Mouse (Mus musculus): Measurements from ENCODE around the gene Inpp5a.

Inpp5a gene

DNA sequence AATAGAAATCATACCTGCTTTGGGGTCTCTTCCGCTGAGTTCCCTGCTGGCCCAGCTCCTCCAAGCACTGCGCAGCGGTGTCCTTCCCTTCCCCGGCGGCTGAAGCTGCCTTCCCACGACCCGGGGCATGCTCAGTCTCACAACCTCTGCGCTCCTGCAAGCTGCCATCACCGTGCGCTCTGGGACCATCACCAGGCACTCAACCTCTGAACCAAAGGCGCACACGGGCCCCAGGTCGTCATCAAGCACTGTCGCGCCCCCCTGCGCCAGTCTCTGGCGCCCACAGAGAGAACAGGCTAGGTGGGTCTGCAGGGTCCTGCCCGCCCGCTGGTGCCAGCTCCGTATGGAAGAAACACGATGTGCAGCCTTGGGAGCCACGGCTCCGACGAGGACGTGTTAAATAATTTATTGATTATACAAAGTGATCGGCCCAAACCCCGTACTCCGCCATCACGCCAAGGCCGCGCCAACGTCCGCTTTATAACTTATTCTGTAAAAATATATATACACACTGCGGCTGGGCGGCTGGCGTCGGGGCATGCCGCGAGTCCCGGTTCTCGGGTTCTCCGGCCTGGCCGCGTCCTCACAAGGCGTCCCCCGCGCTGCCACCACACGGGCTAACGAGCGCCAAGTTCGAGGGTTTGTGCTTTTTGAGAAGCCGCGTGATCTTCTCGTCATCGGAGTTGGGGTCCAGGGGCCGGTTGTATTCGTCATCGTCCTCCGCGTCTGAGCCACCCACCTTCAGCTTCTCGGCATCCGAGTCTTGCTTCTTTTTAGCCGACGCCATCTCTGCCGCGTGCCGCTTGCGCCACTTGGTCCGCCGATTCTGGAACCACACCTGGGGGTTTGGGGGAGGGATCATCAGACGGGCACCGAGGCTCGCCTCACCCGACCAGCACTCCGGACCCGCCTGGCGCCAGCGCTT is 192.2 kb downstream of the Inpp5a start:
- no peak for DNase-seq (ENCODE audit: low spot score in 2 of 2)

DNA sequence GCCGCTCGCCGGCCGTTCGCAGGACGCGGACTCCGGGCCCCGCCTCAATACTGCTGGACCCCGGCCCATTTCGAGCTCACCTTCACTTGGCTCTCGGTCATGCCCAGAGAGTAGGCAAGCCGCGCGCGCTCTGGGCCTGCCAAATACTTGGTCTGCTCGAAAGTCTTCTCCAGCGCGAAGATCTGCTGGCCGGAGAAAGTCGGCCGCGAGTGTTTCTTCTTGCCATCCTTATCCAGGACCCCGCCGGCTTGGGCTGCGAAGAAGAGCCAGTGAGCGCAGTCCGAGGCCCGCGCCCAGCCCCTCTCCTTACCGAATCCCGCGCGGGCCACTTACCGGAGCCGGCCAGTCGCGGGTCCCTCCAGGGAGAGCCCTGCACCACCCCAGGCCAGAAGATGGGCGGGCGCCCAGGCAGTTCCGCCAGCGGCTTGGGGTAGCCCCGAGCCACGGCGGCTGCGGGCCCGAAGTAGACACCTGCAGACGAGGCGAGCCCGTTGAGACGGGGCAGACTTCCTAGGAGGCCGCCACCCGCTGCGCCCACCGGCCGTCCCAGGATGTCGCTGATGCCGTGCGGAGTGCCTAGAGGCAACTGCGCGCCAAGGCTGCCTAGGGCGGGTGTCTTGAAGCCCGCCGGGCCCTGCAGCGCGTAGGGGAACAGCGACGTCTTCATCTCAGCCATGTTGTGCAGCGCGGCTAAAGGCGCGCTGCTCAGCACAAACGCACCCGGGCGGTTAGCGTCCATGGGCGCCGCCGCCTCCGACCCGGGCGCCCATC is 193.1 kb downstream of the Inpp5a start:
- no peak for DNase-seq (ENCODE audit: low spot score in 2 of 2)

DNA sequence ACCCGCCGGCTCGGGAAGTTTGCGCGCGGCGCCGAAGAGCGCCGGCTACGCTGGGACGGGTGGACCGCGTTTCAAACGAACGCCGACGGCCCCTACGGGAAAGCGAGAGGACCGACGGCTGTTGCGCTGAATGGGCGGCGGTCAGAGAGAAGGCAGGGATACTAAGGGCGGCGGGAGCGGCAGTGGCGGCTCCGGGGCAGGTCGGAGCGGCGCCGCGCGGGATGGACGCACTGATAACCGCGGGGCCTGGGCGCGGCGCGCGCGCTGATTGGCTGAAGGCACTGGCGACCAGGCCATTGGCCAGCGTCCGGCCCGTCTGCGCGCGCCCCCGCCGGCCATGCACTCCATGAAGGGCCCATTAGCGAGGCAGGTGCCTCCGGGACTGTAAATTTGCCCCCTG is 193.7 kb downstream of the Inpp5a start, which contains the start of gene Nkx6-2:
Gene Nkx6-2 (minus strand): TSS at position 203 of the 400 bp plus-strand sequence.
- DNase-seq (ENCODE audit: low spot score in 2 of 2): no peak

DNA sequence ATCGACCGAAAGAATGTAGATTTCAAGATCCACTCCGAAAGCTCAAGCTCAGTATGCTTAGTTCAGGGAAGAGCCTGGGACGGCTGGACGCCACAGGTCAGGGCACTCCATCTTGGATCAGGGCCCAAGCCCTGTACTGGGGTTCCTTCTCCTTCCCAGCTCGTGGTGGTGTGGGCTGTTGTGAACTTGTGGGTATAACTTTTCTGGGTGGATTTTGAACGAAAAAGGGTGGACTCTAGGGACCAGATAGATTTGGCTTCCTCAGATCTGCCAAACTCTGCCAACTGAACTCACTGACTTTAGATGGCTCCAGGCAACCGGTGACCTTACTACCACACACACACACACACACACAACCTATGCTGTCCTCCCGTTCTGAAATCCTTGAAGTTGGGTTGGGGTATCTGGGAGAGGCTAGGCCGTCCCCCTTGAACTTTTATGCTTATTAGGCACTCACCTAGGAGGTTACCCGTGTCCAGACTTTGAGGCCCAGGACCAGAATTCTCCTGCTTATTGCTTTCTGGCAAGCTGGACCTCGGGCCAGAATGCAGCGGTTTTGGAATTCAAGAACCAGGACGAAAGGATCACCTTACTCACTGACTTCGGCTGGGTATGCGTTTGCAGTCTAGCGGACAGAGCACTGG is 194.3 kb downstream of the Inpp5a start:
- DNase-seq (ENCODE audit: low spot score in 2 of 2): no peak

DNA sequence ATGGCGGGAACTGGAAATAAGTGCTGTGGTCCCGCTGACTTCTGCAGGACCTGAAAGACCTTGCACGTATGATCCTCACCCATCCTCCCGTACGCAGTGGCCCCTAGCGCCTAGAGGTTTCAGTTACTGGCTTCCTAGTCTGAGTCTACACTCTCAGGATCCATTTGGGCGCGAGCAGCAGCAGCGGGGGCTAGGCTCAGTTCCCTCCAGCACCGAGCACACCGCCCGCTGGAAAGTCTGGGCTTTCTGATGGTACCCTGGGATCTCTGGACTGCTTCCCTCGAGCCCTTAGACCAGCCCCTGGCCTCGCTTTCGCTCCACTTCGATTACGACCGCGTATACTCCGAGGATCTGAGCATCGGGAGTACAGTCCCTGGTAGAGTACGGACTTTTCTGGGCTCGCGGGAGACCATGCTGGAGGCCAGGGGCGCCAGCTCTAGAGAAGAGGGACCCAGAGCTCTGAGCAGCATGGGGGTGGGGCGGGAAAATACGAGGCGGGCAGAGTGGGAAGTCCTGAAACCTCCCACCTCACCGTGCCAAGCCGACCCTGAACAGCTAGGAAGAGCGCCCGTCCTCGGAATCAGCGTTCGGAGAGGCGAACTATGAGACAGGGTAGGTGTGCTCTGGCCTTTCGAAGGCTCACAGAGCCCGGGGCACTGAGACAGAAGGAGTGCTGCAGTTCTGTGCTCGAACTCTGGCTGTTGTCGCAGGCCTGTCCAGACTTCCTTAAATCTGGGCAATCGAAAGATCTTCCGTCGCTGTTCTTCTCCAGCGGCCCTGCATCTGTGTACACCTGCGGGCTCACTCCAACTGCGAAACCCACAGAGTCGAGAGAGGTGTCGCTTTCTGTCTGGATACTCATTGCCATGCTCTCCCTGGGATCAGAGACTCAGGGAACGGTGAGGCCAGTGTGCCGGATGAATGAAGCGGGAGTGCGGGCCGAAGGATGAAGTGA is 195.6 kb downstream of the Inpp5a start:
- no peak for DNase-seq (ENCODE audit: low spot score in 2 of 2)

DNA sequence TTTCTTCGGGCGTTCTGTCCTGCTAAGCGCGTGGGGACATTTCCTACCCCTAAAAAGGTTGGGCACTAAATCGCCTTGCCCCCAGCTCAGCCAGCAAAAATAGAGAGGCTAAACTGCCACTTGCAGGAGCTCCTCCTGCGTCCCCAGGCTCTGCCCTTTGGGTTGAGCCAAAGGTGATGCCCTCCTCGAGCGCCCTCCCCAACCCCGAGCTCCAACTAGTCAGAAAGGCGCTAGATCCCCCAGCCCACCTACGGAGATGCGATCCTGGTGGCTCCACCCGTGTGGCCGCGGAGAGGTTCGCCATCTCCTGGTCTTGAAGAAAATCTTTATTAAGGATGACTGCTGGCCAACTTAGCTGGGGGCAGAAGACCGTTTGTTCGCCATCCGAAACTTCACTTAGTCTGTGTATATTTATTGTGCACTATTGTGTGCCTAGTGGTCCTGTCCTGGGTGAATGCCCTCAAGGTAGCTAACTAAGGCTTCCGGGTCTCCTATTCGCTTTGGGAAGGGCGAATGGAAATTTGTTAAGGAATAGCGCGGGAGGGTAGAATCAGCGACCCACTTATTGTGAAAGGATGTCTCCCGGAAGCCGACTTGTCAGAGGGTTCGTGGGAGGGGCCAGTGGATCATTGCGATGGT is 196.4 kb downstream of the Inpp5a start:
- no peak for DNase-seq (ENCODE audit: low spot score in 2 of 2)

DNA sequence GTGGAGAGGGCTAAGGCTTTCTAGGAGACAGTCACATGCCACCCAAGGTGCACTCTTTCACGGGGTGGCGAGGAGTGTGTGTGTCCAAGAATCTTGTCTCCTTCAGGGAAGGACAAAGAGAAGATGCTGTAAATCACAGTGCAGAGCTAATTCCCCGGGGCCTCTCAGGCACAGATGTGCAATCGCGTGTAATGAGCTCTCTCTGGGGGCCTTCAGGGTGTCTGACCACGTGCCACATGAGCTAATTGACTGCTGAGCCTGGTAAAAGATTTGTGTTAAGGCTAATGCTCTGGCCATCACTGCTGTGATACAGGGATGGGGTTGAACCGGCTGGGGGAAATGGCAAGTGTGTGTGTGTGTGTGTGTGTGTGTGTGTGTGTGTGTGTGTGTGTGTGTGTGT is 199.0 kb downstream of the Inpp5a start:
- DNase-seq (ENCODE audit: low spot score in 2 of 2): no peak

DNA sequence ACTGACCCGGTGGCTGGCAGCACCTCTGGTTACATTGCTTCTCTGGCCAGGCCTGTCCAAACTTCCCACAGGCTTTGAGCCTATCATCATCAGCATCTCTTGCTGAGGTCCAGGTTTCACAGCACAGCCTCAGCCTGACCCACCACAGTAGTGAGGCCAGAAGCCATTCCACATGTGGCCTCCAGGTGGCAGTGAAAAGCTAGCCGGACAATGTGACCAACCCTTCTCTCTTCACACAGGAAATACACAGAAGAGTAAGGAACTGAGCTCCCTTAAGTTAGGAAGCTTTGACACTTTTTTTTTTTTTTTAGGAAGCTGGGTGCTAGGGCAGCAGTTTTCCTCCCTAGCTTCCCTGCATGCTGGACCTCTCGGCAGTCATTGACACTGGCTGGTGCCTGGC is 201.4 kb downstream of the Inpp5a start:
- DNase-seq (ENCODE audit: low spot score in 2 of 2): no peak

DNA sequence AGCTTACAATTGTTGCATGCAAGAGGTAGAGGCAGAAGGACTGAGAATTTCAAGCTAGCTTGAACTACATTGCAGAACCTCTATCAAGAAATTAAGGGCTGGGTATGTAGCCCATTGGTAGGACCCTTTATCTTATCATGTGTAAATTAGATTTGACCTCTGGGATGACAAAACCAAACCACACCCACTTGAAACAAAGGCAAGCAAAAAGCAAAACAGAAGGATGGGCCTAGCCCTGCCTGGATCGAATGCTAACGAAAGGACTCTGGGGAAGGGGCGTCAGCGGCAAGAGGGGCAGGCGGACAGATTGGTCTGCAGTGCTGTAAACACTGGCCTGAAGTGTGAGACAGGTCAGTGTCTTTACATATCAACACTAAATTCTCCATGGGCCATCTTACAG is 202.4 kb downstream of the Inpp5a start:
- no peak for DNase-seq (ENCODE audit: low spot score in 2 of 2)

DNA sequence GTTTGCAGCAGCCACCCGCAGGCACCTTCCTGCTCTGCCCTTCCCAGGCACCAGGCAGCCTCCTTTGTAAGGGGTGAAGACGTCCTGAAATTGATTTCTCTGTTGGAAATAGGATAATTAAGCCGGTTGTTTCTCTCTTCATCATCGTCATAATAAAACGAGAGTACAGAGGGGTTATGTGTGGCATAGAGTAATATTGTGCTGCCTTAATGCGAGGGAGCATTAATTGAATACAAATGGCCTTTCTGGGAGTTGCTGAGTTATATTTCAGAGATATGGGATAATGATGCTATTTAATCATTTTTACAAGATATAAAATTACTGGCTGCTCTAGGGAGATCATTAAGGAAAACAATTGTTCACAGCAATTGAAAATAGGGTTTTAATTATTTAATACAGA is 206.4 kb downstream of the Inpp5a start:
- no peak for DNase-seq (ENCODE audit: low spot score in 2 of 2)

DNA sequence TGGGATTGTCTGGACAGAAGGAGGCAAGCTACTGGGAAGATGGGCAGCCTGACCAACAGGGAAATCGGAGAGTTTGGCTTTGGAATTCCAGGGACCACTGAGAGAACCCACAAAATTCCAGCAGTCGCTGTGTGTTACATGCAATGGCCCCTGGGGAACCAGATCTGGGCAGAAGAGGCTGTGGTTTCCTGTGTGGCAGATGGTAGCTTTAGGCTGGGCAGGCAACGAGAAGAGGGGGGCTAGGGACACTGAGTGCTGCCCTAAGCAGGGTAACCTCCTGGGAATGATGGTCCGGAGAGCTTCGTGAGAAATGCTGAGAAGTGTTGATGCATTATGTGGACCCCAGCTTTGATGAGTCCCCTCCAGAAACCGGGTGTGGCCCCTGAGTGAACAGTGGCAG is 207.0 kb downstream of the Inpp5a start:
- no peak for DNase-seq (ENCODE audit: low spot score in 2 of 2)

DNA sequence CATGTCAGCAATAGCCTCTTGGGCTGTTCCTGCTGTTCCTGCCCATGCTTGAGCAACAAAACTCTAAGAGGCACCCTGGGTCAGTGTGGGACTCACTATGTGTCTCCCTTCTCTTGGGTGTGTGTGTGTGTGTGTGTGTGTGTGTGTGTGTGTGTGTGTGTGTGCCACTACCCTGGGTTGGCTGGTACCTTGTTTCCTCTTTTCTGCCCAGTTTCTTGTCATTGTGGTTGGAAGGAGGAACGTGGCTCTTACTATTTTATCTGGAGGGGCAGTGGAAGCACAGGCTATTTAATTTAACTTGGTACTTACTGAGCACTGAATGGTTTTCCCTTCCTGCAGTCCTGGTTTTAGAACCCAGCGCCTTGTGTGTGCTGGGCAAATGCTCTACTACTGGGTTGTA is 221.4 kb downstream of the Inpp5a start:
- DNase-seq (ENCODE audit: low spot score in 2 of 2): no peak

DNA sequence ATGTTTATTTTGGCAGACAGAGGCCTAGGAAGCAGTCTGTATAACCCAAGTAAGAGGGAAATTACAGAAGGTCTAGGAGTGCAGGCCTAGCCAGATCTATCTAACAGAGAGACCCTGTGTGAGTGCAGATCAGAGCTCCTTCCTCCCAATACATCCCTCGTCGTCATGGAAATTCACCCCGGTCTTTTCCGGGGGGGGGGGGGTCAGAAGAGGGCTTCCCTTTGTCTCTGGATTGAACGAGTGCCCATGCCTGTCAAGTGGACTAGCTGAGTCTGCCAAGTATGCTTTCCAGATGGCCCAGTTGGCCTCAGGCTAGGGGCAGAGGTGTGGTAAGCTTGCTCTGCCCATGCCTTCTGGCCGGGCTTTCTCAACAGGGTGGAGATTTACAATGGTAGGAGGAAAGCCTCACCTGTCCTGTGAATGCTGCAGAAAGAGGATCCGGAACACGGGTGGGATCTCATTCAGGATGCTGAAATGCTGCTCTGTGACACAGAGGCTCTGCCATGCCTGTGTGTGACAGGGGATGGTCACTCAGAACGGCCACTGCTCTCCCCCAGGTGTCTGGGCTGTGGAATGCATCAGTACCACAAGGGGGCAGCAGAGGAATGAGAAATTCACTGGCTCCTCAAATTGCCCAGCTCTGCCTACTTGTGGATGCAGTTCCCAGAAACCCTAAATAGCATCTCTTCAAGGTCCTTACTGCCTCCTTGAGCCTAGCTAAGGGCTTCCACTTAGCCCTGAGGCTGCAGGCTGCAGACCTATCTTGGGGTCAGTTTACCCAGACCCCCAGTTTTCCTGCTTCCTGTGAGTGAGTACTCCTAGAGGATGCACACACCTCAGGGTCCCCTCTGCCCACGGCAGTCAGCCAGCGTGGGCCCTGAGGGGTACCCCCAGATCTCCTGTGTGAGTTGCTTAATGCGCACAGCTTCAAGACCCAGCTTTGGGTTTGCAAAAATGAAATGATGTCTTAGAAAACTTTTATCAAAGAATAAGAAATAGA is 227.2 kb downstream of the Inpp5a start:
- peak in 1 of 2 experiments; percentile 3 for DNase-seq (ENCODE audit: low spot score in 2 of 2)

DNA sequence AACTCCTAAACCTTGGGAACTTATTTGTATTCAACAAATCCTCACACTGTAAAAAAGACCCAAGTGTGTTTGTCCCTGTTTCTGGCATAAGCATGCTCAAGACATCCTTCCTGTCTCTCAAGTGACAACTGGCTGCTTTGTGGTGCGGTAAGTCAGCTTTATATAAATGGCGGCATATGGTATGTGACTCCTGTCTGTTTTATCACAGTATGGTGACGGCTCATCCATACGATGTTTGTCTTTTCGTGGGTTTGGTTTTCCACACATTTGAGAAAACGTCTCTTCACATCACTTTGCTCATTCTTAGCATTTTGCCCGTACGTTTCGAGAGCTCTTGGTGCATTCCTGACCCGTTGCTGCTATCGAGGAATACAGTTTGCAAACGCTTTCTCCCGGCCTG is 233.7 kb downstream of the Inpp5a start:
- DNase-seq (ENCODE audit: low spot score in 2 of 2): no peak

DNA sequence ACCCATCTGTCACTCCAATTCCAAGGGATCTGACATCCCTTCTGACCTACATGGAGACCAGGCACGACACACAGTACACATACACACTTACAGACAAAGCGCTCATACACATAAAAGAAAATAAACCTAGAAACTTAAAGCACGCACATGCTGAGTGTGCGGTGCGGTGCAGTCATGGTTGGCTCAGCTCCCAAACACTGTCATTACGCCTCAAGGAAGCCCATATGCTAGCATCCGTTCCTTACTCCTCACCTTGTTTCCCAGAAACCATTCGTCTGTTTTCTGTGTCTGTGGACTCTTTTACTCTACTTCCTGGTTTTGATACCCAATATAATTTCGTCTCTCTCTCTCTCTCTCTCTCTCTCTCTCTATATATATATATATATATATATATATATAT is 236.2 kb downstream of the Inpp5a start:
- DNase-seq (ENCODE audit: low spot score in 2 of 2): no peak

Data from spleen, postnatal 36 days (tissue).